Mouse (Mus musculus): ENCODE measurements around the gene Gga2. TPM values are rescaled to one million over a fixed set of nuclear protein-coding genes. Genes with fewer than 3 reads are reported as not detected.
A peak's percentile ranks its signal among the peaks of the same experiment; 100 is the strongest.

Gga2 gene
- polyA plus RNA-seq, 1 experiment from 2014 or later, result 121 TPM

- Histone ChIP-seq H3K9ac (no peak overlapping the region), H3K27me3 (replicated peaks) (no peaks in the 10 kb centered on the region), H3K4me3 (replicated peaks) (no peak overlapping the region), H3K4me2 (replicated peaks) (no peak overlapping the region), H3K27ac (no peak overlapping the region), H3K4me1 (replicated peaks) (no peaks in the 10 kb centered on the region), H3K36me3 (0 out of 2 replicates have a peak, but pooled peaks cover 6% of the 10 kb centered on the region), H3K9me3 (no peaks in the 10 kb centered on the region)
- ATAC-seq, result no peak
- WGBS, result 63% methylated on average over 4 of the region's 4 CpGs
Measured at GRCm38 (mm10) chr7:121947513-121947912, 73.5 kb downstream of the Gga2 start.

GRCm38 (mm10) chr7:121946196-121946595 lies 74.8 kb downstream of the Gga2 start:
- no peak for ATAC-seq
- Histone ChIP-seq H3K36me3 (0 out of 2 replicates have a peak, but pooled peaks cover 5% of the 10 kb centered on the region), H3K27ac (no peak overlapping the region), H3K9ac (no peak overlapping the region), H3K4me2 (replicated peaks) (no peak overlapping the region), H3K4me1 (replicated peaks) (no peaks in the 10 kb centered on the region), H3K9me3 (no peaks in the 10 kb centered on the region), H3K4me3 (replicated peaks) (no peak overlapping the region), H3K27me3 (replicated peaks) (no peaks in the 10 kb centered on the region)
- 85% methylated on average over 5 of the region's 5 CpGs for WGBS

DNA sequence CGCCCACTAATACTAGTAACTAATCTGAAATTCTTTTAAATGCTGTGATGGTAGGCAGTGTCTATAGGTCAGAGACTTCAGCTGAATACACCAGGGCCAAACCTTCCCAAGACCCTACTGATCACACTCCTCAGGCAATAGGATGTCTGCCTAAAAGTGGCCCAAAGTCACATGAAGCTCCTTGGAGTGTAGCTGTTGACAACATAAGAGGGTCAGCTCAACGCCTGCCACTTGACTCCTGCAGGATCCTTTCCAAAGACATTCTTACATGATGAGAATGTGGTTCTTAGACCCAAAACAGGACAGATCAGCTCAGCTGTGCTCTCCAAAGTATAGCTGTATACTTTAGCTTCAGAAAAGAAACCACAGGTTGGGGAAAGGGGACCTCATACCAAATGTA lies 78.7 kb downstream of the Gga2 start:
- no peak for ATAC-seq
- Histone ChIP-seq H3K9ac (no peak overlapping the region), H3K4me3 (replicated peaks) (no peak overlapping the region), H3K4me2 (replicated peaks) (no peak overlapping the region), H3K27me3 (replicated peaks) (no peaks in the 10 kb centered on the region), H3K4me1 (replicated peaks) (no peaks in the 10 kb centered on the region), H3K9me3 (no peaks in the 10 kb centered on the region), H3K36me3 (0 out of 2 replicates have a peak, but pooled peaks cover 4% of the 10 kb centered on the region), H3K27ac (no peak overlapping the region)
- 86% methylated on average over 2 of the region's 2 CpGs for WGBS

DNA sequence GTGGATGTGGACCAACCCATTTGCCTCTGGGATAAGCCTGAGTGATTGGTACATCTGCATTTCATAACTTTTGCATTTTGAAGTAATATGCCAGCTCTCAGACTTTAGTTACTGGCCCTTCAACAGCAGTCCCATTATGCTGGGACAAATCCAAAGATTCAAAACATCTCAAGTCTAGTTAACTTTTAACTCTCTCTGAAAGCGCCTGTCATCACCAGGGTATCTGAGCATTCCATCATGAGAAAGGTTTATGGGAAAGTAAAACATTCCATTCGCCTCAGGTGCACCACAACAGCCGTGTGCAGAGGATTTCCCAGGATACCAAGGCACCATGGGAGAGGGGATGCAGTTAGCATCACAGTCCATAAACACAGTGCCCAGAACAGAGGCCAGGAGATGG lies 79.4 kb downstream of the Gga2 start:
- Histone ChIP-seq H3K4me2 (replicated peaks) (no peak overlapping the region), H3K36me3 (0 out of 2 replicates have a peak, but pooled peaks cover 4% of the 10 kb centered on the region), H3K27ac (no peak overlapping the region), H3K27me3 (replicated peaks) (no peaks in the 10 kb centered on the region), H3K9me3 (no peaks in the 10 kb centered on the region), H3K9ac (no peak overlapping the region), H3K4me1 (replicated peaks) (no peaks in the 10 kb centered on the region), H3K4me3 (replicated peaks) (no peak overlapping the region)
- no peak for ATAC-seq
- WGBS, result 74% methylated on average over 3 of the region's 3 CpGs

DNA sequence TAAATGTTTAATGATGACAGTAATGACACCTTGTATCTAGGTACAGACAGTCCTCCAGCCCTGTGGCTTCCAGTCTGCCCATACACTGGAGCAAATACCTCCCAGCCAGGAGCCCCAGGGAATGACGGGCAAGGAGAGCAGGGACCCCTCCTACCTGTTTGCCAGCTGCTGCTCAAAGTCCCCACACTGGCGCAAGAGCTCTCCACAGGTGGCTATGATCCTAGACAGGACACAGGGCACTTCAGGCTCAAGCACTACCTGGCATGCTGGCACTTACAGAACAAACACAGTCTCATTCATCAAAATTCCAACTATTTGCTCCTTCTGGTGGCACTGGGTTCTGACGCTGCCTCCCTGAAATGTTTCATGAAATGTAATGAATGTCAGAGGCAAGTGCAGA lies 80.0 kb downstream of the Gga2 start:
- 80% methylated on average over 3 of the region's 3 CpGs for WGBS
- no peak overlapping the region for H3K27ac ChIP-seq

GRCm38 (mm10) chr7:121939729-121940128 lies 81.3 kb downstream of the Gga2 start:
- no peaks in the 10 kb centered on the region for H3K9me3 ChIP-seq
- no peaks in the 10 kb centered on the region for H3K27me3 ChIP-seq (replicated peaks)
- 45% methylated on average over 4 of the region's 4 CpGs for WGBS
- peaks cover 4% of the 10 kb centered on the region for H3K4me1 ChIP-seq (replicated peaks)
- H3K9ac ChIP-seq, result no peak overlapping the region
- no peak overlapping the region for H3K4me2 ChIP-seq (replicated peaks)
- ATAC-seq, result peak; percentile 66
- H3K4me3 ChIP-seq (replicated peaks), result no peak overlapping the region
- H3K27ac ChIP-seq, result no peak overlapping the region
- H3K36me3 ChIP-seq, result 0 out of 2 replicates have a peak, but pooled peaks cover 4% of the 10 kb centered on the region

More for the DNA sequence above, 80.0 kb downstream of the Gga2 start:
- Histone ChIP-seq H3K4me1 (replicated peaks) (peaks cover 4% of the 10 kb centered on the region), H3K27me3 (replicated peaks) (no peaks in the 10 kb centered on the region), H3K36me3 (0 out of 2 replicates have a peak, but pooled peaks cover 4% of the 10 kb centered on the region), H3K9me3 (no peaks in the 10 kb centered on the region), H3K4me3 (replicated peaks) (no peak overlapping the region), H3K4me2 (replicated peaks) (no peak overlapping the region), H3K9ac (no peak overlapping the region)
- no peak for ATAC-seq

- 0 out of 2 replicates have a peak, but pooled peaks cover 4% of the 10 kb centered on the region for H3K36me3 ChIP-seq
- H3K4me1 ChIP-seq (replicated peaks), result peaks cover 4% of the 10 kb centered on the region
- no peaks in the 10 kb centered on the region for H3K9me3 ChIP-seq
- ATAC-seq, result no peak
- WGBS, result 65% methylated on average over 6 of the region's 6 CpGs
- H3K4me2 ChIP-seq (replicated peaks), result no peak overlapping the region
- no peak overlapping the region for H3K4me3 ChIP-seq (replicated peaks)
- no peaks in the 10 kb centered on the region for H3K27me3 ChIP-seq (replicated peaks)
- H3K27ac ChIP-seq, result no peak overlapping the region
- H3K9ac ChIP-seq, result no peak overlapping the region
Measured at GRCm38 (mm10) chr7:121939244-121939643, 81.8 kb downstream of the Gga2 start.

DNA sequence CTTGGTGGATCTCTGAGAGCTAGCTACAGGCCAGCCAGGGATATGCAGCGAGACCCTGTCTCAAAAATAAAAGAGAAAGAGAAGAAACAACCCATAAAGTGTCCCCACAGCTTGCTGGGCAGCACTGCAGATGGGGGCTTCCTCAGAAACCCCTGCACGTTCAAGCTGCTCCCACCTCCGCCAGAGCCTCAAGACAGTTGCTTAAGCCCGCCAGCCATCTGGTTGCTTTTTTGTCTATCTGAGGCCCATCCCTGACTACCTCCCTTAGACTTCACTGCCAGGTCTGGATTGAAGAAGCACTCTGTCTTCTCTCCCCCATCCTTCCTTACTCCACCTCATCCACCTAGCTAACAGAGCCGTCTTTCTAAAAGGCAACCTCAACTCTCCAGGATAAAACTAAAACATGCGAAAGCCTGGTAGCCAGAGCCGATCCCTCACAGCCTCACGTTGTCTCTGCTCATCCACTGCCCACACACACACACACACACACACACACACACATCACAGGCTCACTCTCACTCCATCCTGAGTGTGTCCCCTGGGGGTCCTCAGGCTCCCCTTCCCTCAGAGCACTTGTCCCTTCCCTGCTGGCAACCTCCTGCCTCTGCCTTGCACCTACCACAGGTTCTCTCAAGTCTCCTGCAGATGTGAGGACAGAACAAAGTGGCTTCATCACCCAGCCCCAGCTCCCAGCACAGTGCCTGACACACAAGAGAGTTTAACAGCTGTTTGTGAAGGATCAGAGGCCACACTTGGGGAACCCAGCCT lies 82.7 kb downstream of the Gga2 start:
- Histone ChIP-seq H3K27me3 (replicated peaks) (no peaks in the 10 kb centered on the region), H3K4me2 (replicated peaks) (no peak overlapping the region), H3K4me1 (replicated peaks) (peaks cover 4% of the 10 kb centered on the region), H3K36me3 (0 out of 2 replicates have a peak, but pooled peaks cover under 1% of the 10 kb centered on the region), H3K9me3 (no peaks in the 10 kb centered on the region), H3K4me3 (replicated peaks) (no peak overlapping the region), H3K9ac (no peak overlapping the region), H3K27ac (no peak overlapping the region)
- WGBS, result 69% methylated on average over 8 of the region's 8 CpGs
- ATAC-seq, result no peak

DNA sequence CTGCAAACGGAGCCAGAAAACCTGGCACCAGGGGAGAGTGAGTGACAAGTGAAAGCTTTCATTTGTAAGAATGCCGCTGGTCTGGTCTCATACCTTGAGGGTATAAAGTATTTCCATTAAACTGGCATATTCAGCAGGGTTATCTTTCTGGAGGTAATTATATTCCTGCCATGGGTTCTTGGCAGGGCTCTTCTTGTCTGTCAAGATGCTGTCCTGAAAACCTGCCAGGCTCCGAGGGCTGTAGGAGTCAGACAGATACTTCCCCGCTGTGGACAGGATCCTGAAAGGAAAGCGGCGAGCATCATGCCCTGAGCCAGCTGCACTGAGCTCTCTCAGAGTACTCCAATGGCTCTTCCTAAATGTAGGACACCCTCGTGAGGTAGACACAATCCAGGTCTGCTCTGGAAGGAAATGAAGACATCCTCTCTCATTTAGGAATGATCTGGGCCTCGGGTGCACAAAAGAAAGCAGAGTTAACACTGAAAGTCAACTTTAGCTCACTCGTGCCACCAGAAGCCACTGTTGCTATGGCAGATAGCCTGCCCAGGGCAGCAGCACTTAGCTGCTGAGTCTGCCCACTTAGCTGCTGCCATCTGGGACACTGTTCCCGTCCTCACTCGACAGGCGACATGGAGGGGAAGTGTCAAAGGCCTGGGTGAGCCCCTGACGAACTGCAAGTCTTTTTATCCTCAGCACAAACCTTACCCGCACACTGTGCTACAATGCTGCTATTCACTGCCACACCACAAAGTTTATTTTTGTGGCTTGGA lies 84.0 kb downstream of the Gga2 start:
- no peak overlapping the region for H3K4me3 ChIP-seq (replicated peaks)
- no peak overlapping the region for H3K4me2 ChIP-seq (replicated peaks)
- H3K36me3 ChIP-seq, result no peaks in the 10 kb centered on the region
- H3K9ac ChIP-seq, result no peak overlapping the region
- no peaks in the 10 kb centered on the region for H3K27me3 ChIP-seq (replicated peaks)
- H3K9me3 ChIP-seq, result no peaks in the 10 kb centered on the region
- H3K27ac ChIP-seq, result no peak overlapping the region
- peaks cover 4% of the 10 kb centered on the region for H3K4me1 ChIP-seq (replicated peaks)
- ATAC-seq, result no peak
- 69% methylated on average over 14 of the region's 14 CpGs for WGBS

Other genes starting within 250 kb of the Gga2 start
- gene Scnn1b, start 156.2 kb downstream of the Gga2 start, polyA plus RNA-seq (2015; fragmentation: Nextera tagmentation; extraction: Ambion mirVana), result 0.30 and 0.48 TPM in 2 replicates
- 18.0 and 21.8 TPM in 2 replicates for gene Cog7, start 39.5 kb downstream of the Gga2 start, polyA plus RNA-seq (2015; fragmentation: Nextera tagmentation; extraction: Ambion mirVana)
- gene Ubfd1, start 46.0 kb upstream of the Gga2 start, polyA plus RNA-seq (2015; fragmentation: Nextera tagmentation; extraction: Ambion mirVana), result 55.2 and 58.7 TPM in 2 replicates
- 21.4 and 22.3 TPM in 2 replicates for gene Ears2, start 46.0 kb upstream of the Gga2 start, polyA plus RNA-seq (2015; fragmentation: Nextera tagmentation; extraction: Ambion mirVana)
- gene Ndufab1, start 80.7 kb upstream of the Gga2 start, polyA plus RNA-seq (2015; fragmentation: Nextera tagmentation; extraction: Ambion mirVana), result 907 and 931 TPM in 2 replicates
- 12.2 and 14.4 TPM in 2 replicates for gene Palb2, start 111.8 kb upstream of the Gga2 start, polyA plus RNA-seq (2015; fragmentation: Nextera tagmentation; extraction: Ambion mirVana)
- gene Dctn5, start 111.8 kb upstream of the Gga2 start, polyA plus RNA-seq (2015; fragmentation: Nextera tagmentation; extraction: Ambion mirVana), result 112 and 121 TPM in 2 replicates
- gene Plk1, start 138.2 kb upstream of the Gga2 start, polyA plus RNA-seq (2015; fragmentation: Nextera tagmentation; extraction: Ambion mirVana), result 113 and 122 TPM in 2 replicates
- gene Ern2, start 165.0 kb upstream of the Gga2 start, polyA plus RNA-seq (2015; fragmentation: Nextera tagmentation; extraction: Ambion mirVana), result 4.8 and 6.2 TPM in 2 replicates
- 5.7 and 5.8 TPM in 2 replicates for gene Chp2, start 198.3 kb upstream of the Gga2 start, polyA plus RNA-seq (2015; fragmentation: Nextera tagmentation; extraction: Ambion mirVana)

Data from intestine, embryonic 15.5 days (tissue).